Mouse (Mus musculus) kidney, adult 2 months (tissue): ENCODE data around the gene Rpl36-ps4.

Experiments used
- CTCF ChIP-seq: fragments of 200-500 bp; conservative IDR thresholded peaks from 2 replicates; pipeline ENCODE4 v1.5.1; 2011; ENCODE audit warnings: low read depth, mild to moderate bottlenecking, control low read depth, low read length, moderate library complexity, mixed read lengths; ENCODE audit not compliant: insufficient read depth, insufficient read length
- POLR2A ChIP-seq: fragments of 200-500 bp; IDR thresholded peaks from one replicate; pipeline ENCODE4 v1.6.1; 2011; ENCODE audit warnings: low read depth, low read length, control low read depth

DNA sequence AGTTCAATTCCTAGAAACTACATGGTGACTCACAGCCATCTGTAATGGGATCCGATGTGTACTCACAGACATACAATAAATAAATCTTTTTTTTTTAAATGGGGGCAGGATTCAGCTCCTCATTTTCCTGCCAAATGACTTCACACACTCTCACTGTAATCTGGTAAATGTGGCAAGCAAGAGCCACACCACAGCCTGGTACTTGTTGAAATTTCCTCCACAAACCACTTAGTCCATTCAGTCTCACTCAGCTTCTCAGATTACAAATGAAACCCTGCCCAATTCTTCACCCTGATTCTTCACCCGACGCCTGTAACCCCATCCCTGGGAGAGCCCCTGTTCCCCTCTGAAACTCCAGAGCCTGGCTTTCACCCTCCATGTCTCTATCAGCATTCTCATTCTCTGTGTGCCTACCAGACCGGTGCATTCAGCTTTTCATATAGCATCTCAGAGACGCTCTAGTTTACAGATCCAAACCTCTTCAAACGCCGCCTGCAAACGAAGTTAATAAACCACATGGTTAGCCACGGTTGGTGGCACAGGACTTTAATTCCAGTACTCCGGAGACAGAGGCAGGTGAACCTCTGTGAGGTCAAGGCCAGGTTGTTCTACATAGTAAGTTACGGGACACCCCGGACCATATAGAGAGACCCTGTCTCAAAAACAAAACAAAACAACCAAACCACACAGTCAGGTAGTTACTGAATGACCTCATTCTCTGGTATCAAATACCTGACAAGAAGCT lies 36.5 kb downstream of the Rpl36-ps4 start:
- no peak for TF ChIP-seq POLR2A
- no peak for TF ChIP-seq CTCF
